ENCODE assay signal across 24 mouse cellular contexts in the genomic region with DNA sequence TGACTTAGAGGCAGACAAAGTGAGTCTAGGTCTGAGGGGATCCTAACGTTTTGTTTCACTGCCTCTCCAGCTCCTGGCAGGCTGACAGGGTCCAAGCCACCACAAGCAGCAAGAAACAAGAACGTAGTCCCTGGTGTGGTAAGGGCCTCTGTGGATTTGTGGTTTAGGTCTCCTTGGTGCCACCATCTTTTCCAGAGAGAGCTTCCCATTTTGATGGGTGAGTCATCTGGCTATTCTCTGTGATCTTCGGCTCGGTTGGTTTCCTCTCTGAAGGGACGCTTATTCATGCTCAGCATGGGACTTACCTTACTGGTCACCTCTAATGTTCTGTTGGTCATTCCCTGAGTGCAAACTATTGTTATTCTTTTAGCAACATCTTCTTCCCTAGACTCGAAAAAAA. TPM values are rescaled to one million over a fixed set of nuclear protein-coding genes. Genes with fewer than 3 reads are reported as not detected.
"Had no signal": no experiment of that assay in that cellular context is flagged by ENCODE, and none has a peak within 500 bp of the region (broad histone marks: within the 10 kb centered on the region; RNA-seq: fewer than 3 reads in every experiment).

No protein-coding gene starts in this region.

- H3K27ac ChIP-seq: limb, embryonic 10.5 days; liver, embryonic 15.5 days; macrophage; midbrain, embryonic 10.5 days; neural tube, embryonic 13.5 days; stomach, postnatal 0 days had no signal

- H3K27me3 ChIP-seq: liver, embryonic 15.5 days; neural tube, embryonic 13.5 days had no signal

- H3K9ac ChIP-seq: liver, embryonic 15.5 days; lung, embryonic 14.5 days; neural tube, embryonic 13.5 days had no signal

- H3K4me2 ChIP-seq: liver, embryonic 11.5 days; liver, embryonic 15.5 days; lung, embryonic 14.5 days; neural tube, embryonic 13.5 days had no signal

- H3K4me3 ChIP-seq: limb, embryonic 10.5 days; liver, embryonic 15.5 days; midbrain, embryonic 10.5 days; neural tube, embryonic 13.5 days had no signal

- H3K9me3 ChIP-seq: limb, embryonic 10.5 days; liver, embryonic 15.5 days; midbrain, embryonic 10.5 days; neural tube, embryonic 13.5 days had no signal

- H3K4me1 ChIP-seq: limb, embryonic 10.5 days had no signal

- H3K36me3 ChIP-seq: limb, embryonic 10.5 days; liver, embryonic 15.5 days; midbrain, embryonic 10.5 days; neural tube, embryonic 13.5 days had no signal

- DNase-seq: kidney, adult 18-20 months; kidney, postnatal 14 days; lung, embryonic 14.5 days; lung, postnatal 10 days; midbrain, embryonic 14.5 days; right cerebral cortex, adult 18-20 months; right cerebral cortex, postnatal 25 days; thymus, adult 2 months; thymus, postnatal 25 days had no signal

RNA-seq across cellular contexts. Expression of a gene that starts 28.0 kb away (rescaled TPM):
- total RNA-seq: layer of hippocampus, adult 8-10 months; layer of hippocampus, postnatal 14 days; left cerebral cortex, adult 18-20 months; left cerebral cortex, postnatal 14 days had no signal
- polyA plus RNA-seq: kidney, embryonic 14.5 days; large intestine, adult 2 months; limb, embryonic 10.5 days; limb, embryonic 14.5 days; liver, embryonic 11.5 days; liver, embryonic 15.5 days; lung, embryonic 14.5 days; macrophage; midbrain, embryonic 10.5 days; midbrain, embryonic 14.5 days; neural tube, embryonic 13.5 days; small intestine, adult 2 months; stomach, postnatal 0 days; thymus, adult 2 months had no signal
